Mouse (Mus musculus) central nervous system, embryonic 14 days (tissue): ENCODE measurements around the gene Spint3. TPM values are rescaled to one million over a fixed set of nuclear protein-coding genes. Genes with fewer than 3 reads are reported as not detected.

Source experiments
- polyA plus RNA-seq: library from polyadenylated mRNA; depleted of rRNA; stranded (reverse); fragments of >200 nt; gene quantifications from 2 replicates; pipeline ENCODE4 v1.2.3, GENCODE M21; 2012; rRNA removed

Gene Spint3
- polyA plus RNA-seq = not detected in 2 replicates

GRCm38 (mm10) chr2:164573359-164573758 is at the start of gene Spint3:
TSS of gene Spint3 (minus strand) at chr2:164573459.

DNA sequence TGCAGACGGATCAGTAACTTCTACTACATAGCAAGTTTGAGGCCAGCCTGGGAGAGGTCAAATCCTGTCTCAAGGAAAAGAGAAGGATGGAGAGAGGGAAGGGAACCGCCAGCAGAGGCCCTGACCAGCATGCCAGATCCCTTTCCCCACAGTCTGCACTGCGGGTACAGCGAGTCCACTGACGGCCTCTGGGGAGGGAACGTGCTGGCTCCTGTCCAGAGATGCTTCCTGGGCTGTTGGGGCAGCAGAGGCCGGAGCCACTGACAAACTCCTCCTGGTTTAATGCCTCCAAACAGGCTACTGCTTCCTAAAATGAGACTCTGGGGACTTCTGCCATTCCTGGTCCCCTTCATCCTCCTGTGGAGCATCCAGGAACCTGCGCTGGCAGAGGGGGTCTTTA is 40.2 kb upstream of the Spint3 start, which contains the start of the genes Wfdc6b and Wfdc8:
Wfdc6b (plus strand) TSS at position 52 of the 400 bp plus-strand sequence.
Wfdc8 (minus strand) TSS at position 156 of the 400 bp plus-strand sequence.

DNA sequence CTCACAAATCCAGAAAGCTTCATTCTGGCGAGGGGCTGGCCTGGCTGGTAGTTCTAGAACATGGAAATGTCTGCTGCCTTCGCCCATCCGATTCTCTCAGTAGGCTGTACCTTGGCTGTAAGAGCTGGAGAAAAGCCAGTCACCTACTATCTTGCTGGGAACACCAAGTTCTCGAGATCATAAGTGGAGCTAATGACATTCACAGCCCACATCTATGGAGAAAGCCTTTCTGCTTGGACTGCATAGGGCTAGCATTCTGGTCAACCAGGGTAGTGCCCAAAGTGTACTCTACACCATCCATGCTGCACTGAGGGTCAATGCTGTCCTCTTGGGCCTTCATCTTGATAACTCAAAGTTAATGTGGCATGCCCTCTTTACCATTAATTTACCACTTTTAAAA is 20.2 kb upstream of the Spint3 start, which contains the start of gene Eppin:
Eppin (minus strand) TSS at position 101 of the 400 bp plus-strand sequence.

DNA sequence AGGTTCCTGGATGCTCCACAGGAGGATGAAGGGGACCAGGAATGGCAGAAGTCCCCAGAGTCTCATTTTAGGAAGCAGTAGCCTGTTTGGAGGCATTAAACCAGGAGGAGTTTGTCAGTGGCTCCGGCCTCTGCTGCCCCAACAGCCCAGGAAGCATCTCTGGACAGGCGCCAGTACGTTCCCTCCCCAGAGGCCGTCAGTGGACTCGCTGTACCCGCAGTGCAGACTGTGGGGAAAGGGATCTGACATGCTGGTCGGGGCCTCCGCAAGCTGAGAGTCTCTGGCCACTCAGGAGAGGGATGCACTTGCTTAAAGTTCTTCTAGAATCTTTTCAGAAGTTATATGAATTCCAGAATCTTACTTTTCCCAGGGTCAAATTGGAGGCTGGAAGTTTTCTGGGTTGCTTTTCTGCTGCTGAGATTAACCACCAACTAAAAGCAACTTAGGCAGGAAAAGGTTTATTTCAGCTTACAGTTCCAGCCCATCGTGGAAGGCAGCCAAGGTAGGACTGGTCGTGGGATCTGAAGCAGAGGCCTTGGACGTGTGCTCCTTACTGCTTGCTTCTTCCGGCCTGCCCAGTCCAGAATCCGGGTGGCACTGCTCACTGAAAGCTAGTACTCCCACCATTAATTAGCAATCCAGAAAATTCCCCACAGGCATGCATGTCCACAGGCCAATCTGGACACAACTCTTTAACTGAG is 11.9 kb upstream of the Spint3 start, which contains the start of gene Wfdc6a:
Wfdc6a (minus strand) TSS at position 423 of the 701 bp plus-strand sequence.

GRCm38 (mm10) chr2:164562391-164563188 is 10.7 kb downstream of the Spint3 start, which contains the start of gene Wfdc2:
TSS of gene Wfdc2 (plus strand) at chr2:164562413.

Other genes with a start within 250 kb of the Spint3 start
- not detected in 2 replicates for gene Svs5, start 240.7 kb downstream of the Spint3 start, polyA plus RNA-seq
- 0.16 and 1.3 TPM in 2 replicates for gene Slpi, start 184.4 kb downstream of the Spint3 start, polyA plus RNA-seq
- 0.17 and 0.74 TPM in 2 replicates for gene Rbpjl, start 170.3 kb downstream of the Spint3 start, polyA plus RNA-seq
- 14.9 and 118 TPM in 2 replicates for gene Matn4, start 168.3 kb downstream of the Spint3 start, polyA plus RNA-seq
- 3.3 and 8.2 TPM in 2 replicates for gene Sdc4, start 129.6 kb downstream of the Spint3 start, polyA plus RNA-seq
- gene Sys1, start 116.5 kb downstream of the Spint3 start, polyA plus RNA-seq = 53.1 and 56.8 TPM in 2 replicates
- gene Gm20458, start 112.5 kb downstream of the Spint3 start, polyA plus RNA-seq = 10.3 and 10.7 TPM in 2 replicates
- gene Trp53tg5, start 99.7 kb downstream of the Spint3 start, polyA plus RNA-seq = not detected in 2 replicates
- 9.6 and 11.6 TPM in 2 replicates for gene Dbndd2, start 87.4 kb downstream of the Spint3 start, polyA plus RNA-seq
- gene Pigt, start 75.9 kb downstream of the Spint3 start, polyA plus RNA-seq = 82.2 and 101 TPM in 2 replicates
- 4.5 and 14.3 TPM in 2 replicates for gene Wfdc2, start 11.0 kb downstream of the Spint3 start, polyA plus RNA-seq
- not detected in 2 replicates for gene Wfdc6a, start 12.0 kb upstream of the Spint3 start, polyA plus RNA-seq
- gene Eppin, start 20.1 kb upstream of the Spint3 start, polyA plus RNA-seq = not detected in 2 replicates
- gene Wfdc6b, start 40.1 kb upstream of the Spint3 start, polyA plus RNA-seq = not detected in 2 replicates
- 0.04 TPM in 1 of 2 replicates, not detected in the other for gene Wfdc8, start 40.2 kb upstream of the Spint3 start, polyA plus RNA-seq
- not detected in 2 replicates for gene Wfdc16, start 65.3 kb upstream of the Spint3 start, polyA plus RNA-seq
- gene Wfdc10, start 82.6 kb upstream of the Spint3 start, polyA plus RNA-seq = not detected in 2 replicates
- not detected in 2 replicates for gene Wfdc9, start 83.1 kb upstream of the Spint3 start, polyA plus RNA-seq
- not detected in 2 replicates for gene Wfdc11, start 100.6 kb upstream of the Spint3 start, polyA plus RNA-seq
- gene Wfdc13, start 111.6 kb upstream of the Spint3 start, polyA plus RNA-seq = not detected in 2 replicates
- gene Spint4, start 125.0 kb upstream of the Spint3 start, polyA plus RNA-seq = not detected in 2 replicates
- gene Spint5, start 141.8 kb upstream of the Spint3 start, polyA plus RNA-seq = not detected in 2 replicates
- 1.0 and 1.1 TPM in 2 replicates for gene Wfdc3, start 172.5 kb upstream of the Spint3 start, polyA plus RNA-seq
- 60.1 and 64.9 TPM in 2 replicates for gene Dnttip1, start 172.5 kb upstream of the Spint3 start, polyA plus RNA-seq
- 143 and 191 TPM in 2 replicates for gene Ube2c, start 196.4 kb upstream of the Spint3 start, polyA plus RNA-seq
- gene Tnnc2, start 206.5 kb upstream of the Spint3 start, polyA plus RNA-seq = 0.54 and 60.3 TPM in 2 replicates
- 20.5 and 22.1 TPM in 2 replicates for gene Snx21, start 212.4 kb upstream of the Spint3 start, polyA plus RNA-seq
- gene Acot8, start 231.4 kb upstream of the Spint3 start, polyA plus RNA-seq = 30.2 and 33.6 TPM in 2 replicates
- gene Zswim3, start 231.6 kb upstream of the Spint3 start, polyA plus RNA-seq = 8.6 and 9.6 TPM in 2 replicates
- 11.8 and 12.3 TPM in 2 replicates for gene Zswim1, start 249.2 kb upstream of the Spint3 start, polyA plus RNA-seq